Mouse (Mus musculus) Patski (cell line): ENCODE measurements around the gene Rpl10-ps3. TPM values are rescaled to one million over a fixed set of nuclear protein-coding genes. Genes with fewer than 3 reads are reported as not detected.
A peak's percentile ranks its signal among the peaks of the same experiment; 100 is the strongest.

ENCODE experiments used
- ATAC-seq: fragments of 100-300 bp; one replicate; pipeline ENCODE4 v1.8.0; 2021
- CTCF ChIA-PET: fragments of 350-600 bp; sonication (Branson Sonifier 250); formaldehyde crosslinking; loops from one replicate; lab custom pipeline; 2022; ENCODE audit warnings: inconsistent platforms; lab: Charles Lee
- POLR2A ChIA-PET: fragments of 350-600 bp; sonication (Branson Sonifier 250); formaldehyde crosslinking; loops from one replicate; lab custom pipeline; 2022; ENCODE audit warnings: antibody characterized with exemption, inconsistent platforms; lab: Charles Lee
- DNase-seq: peaks from one replicate; pipeline ENCODE4 v3.0.0-alpha.2; 2011; ENCODE audit warnings: low read depth, low spot score
- H3K27me3 ChIP-seq: fragments of 371-371 bp; one replicate; pipeline ENCODE4 v1.5.1; 2021
- CTCF ChIP-seq: fragments of 100-300 bp; IDR thresholded peaks from one replicate; pipeline ENCODE4 v1.5.1; 2021
- in situ Hi-C: fragments of 300-500 bp; cut with MboI; formaldehyde crosslinking; loops from 3 replicates; pipeline ENCODE4 v1.11.1; 2018; ENCODE audit warnings: low pct_unique_long_range_greater_than_20kb, mixed read lengths
- polyA plus RNA-seq: library from polyadenylated mRNA; unstranded; gene quantifications from one replicate; pipeline ENCODE4 v1.2.3, GENCODE M21; 2021

Gene Rpl10-ps3
- polyA plus RNA-seq, 1 experiment from 2014 or later: 157 TPM

GRCm38 (mm10) chr9:50350571-50350970, 5.8 kb upstream of the Rpl10-ps3 start:
- DNase-seq (no peak), ATAC-seq (no peak)
- H3K27me3 ChIP-seq: peaks cover 53% of the 10 kb centered on the region
- CTCF ChIA-PET: no interaction called here
- no peak for TF ChIP-seq CTCF
- POLR2A ChIA-PET: no interaction called here
- in situ Hi-C loops: no loop called here

DNA sequence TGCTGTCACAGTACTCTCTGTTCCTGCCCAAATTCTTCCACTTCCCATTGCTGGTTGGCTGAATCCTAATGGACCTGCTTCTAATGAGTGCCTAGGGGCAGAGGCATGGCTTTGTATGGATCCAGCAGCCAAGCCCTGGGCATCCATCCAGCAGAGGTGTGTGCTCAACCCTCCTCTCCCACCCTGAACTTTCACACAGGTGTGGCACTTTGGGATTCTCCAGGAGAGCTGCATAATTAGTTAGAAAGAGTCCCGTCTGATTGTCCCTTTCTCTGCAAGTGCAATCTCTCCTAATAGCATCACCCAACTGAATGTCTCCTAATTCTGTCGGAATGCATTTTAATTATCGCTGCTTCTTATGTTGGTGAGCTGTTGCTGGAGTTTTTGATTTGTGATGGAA, 4.4 kb upstream of the Rpl10-ps3 start:
- no peak for DNase-seq
- CTCF ChIA-PET: interaction anchor here (1.2 to 1.5 kb wide), 2 partner anchors 16 to 17 kb away, joined by 3 to 5 read pairs; no protein-coding TSS in a partner anchor
- in situ Hi-C loops: no loop called here
- H3K27me3 ChIP-seq: peaks cover 50% of the 10 kb centered on the region
- POLR2A ChIA-PET: no interaction called here
- no peak for ATAC-seq
- no peak for TF ChIP-seq CTCF

GRCm38 (mm10) chr9:50348256-50348655, 3.5 kb upstream of the Rpl10-ps3 start:
- ATAC-seq: no peak
- DNase-seq: no peak
- CTCF ChIA-PET: interaction anchor here (1.2 kb wide), 1 partner anchor 15 kb away, joined by 5 read pairs; no protein-coding TSS in a partner anchor
- POLR2A ChIA-PET: no interaction called here
- H3K27me3 ChIP-seq: peaks cover 50% of the 10 kb centered on the region
- in situ Hi-C loops: no loop called here
- TF ChIP-seq CTCF: no peak

GRCm38 (mm10) chr9:50335539-50336325, 9.0 kb downstream of the Rpl10-ps3 start:
- POLR2A ChIA-PET: interaction anchor here (1.1 kb wide), 1 partner anchor 112 kb away, joined by 7 read pairs; no protein-coding TSS in a partner anchor
- ATAC-seq: no peak
- DNase-seq: no peak
- TF ChIP-seq CTCF: no peak
- H3K27me3 ChIP-seq: peaks cover 8% of the 10 kb centered on the region
- CTCF ChIA-PET: interaction anchor here (0.6 kb wide), 1 partner anchor 29 kb away, joined by 3 read pairs; no protein-coding TSS in a partner anchor
- in situ Hi-C loops: loop anchor here (10.0 kb wide), 2 partner anchors 189 to 841 kb away; partner anchors contain the start of gene Pts

DNA sequence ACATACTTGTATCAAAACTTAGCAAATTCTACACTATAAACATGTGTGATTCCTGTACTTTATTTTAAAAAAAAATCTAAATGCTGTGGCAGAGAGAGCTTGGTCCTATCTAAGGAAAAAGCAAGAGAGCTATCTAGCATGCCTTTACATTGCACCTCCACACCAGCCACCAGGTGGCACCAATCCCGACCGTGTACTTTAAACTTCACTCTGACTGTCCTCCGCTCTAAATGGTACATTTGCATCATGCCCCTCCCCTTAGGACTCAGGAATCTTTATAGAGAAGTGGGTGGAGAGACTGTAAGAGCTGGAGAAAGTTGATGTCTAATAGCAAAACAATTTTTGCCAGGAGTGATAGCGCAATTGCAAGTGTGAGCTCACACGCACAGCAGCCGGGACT, 11.4 kb downstream of the Rpl10-ps3 start:
- in situ Hi-C loops: loop anchor here (5.0 to 10.0 kb wide), 3 partner anchors 99 to 839 kb away; partner anchors contain the start of gene Pts
- ChIA-PET POLR2A (no interaction called here), CTCF (interaction anchor here (0.6 to 2.4 kb wide), 9 partner anchors 8 to 104 kb away, joined by 3 to 20 read pairs (median 4); partner anchors contain the start of gene Rpl10-ps3)
- peak; percentile 4 for DNase-seq
- H3K27me3 ChIP-seq: peaks cover 15% of the 10 kb centered on the region
- ATAC-seq: no peak
- peak; percentile 85 for TF ChIP-seq CTCF

- POLR2A ChIA-PET: interaction anchor here (0.6 kb wide), 2 partner anchors 126 to 397 kb away, joined by 3 to 4 read pairs; no protein-coding TSS in a partner anchor
- CTCF ChIA-PET: interaction anchor here (1.3 kb wide), 1 partner anchor 9 kb away, joined by 3 read pairs; no protein-coding TSS in a partner anchor
- no peak for ATAC-seq
- in situ Hi-C loops: no loop called here
- DNase-seq: peak; percentile 6
- no peak for TF ChIP-seq CTCF
- peaks cover 13% of the 10 kb centered on the region for H3K27me3 ChIP-seq
These were observed 20.2 kb downstream of the Rpl10-ps3 start for GRCm38 (mm10) chr9:50324355-50325225.

DNA sequence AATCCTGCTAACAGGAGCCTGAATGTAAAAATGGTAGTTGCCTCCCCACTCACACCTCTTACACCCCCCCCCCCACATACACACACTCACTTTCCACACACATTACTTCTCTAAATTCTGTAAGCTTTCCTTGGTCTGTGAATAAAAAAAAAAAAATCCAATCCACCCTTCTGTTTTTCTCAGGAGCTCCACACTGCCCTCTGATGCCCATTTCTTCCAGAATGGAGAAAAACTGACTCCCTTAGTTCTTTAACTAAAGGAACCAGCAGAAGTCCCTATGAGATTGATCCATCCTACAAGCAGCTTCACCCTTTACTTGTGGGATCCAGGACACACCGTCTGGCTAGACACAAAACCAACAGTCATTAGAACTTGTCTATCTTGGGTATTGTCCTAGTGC, 24.0 kb downstream of the Rpl10-ps3 start:
- in situ Hi-C loops: no loop called here

GRCm38 (mm10) chr9:50319506-50319905, 25.3 kb downstream of the Rpl10-ps3 start:
- H3K27me3 ChIP-seq: peaks cover 20% of the 10 kb centered on the region
- in situ Hi-C loops: no loop called here
- POLR2A ChIA-PET: no interaction called here
- no peak for TF ChIP-seq CTCF
- ATAC-seq: no peak
- CTCF ChIA-PET: interaction anchor here (0.8 kb wide), 1 partner anchor 11 kb away, joined by 3 read pairs; no protein-coding TSS in a partner anchor
- no peak for DNase-seq

More for the DNA sequence above, 24.0 kb downstream of the Rpl10-ps3 start:
- ChIA-PET CTCF (interaction anchor here (1.2 kb wide), 1 partner anchor 117 kb away, joined by 3 read pairs; no protein-coding TSS in a partner anchor), POLR2A (no interaction called here)
- ATAC-seq: no peak
- peaks cover 20% of the 10 kb centered on the region for H3K27me3 ChIP-seq
- peak; percentile 26 for TF ChIP-seq CTCF
- DNase-seq: no peak

- DNase-seq: no peak
- in situ Hi-C loops: no loop called here
- CTCF ChIA-PET: no interaction called here
- no peak for TF ChIP-seq CTCF
- POLR2A ChIA-PET: no interaction called here
- no peak for ATAC-seq
- peaks cover 16% of the 10 kb centered on the region for H3K27me3 ChIP-seq
These were observed 27.5 kb downstream of the Rpl10-ps3 start for GRCm38 (mm10) chr9:50317299-50317698.

- H3K27me3 ChIP-seq: peaks cover 17% of the 10 kb centered on the region
These were observed 29.1 kb downstream of the Rpl10-ps3 start for GRCm38 (mm10) chr9:50315650-50316049.

More at GRCm38 (mm10) chr9:50315650-50316049, 29.1 kb downstream of the Rpl10-ps3 start:
- no peak for TF ChIP-seq CTCF
- POLR2A ChIA-PET: no interaction called here
- no peak for ATAC-seq
- CTCF ChIA-PET: no interaction called here
- in situ Hi-C loops: no loop called here
- no peak for DNase-seq
